Mouse (Mus musculus) forebrain, postnatal 0 days (tissue): ENCODE results near the gene Hoxa10. TPM values are rescaled to one million over a fixed set of nuclear protein-coding genes. Genes with fewer than 3 reads are reported as not detected.

Source experiments
- ATAC-seq: fragments of 200-750 bp; cut with Nextera tagmentation; 2 replicates; pipeline ENCODE4 v1.8.0; 2017; ENCODE audit warnings: mild to moderate bottlenecking, moderate library complexity
- DNase-seq: peaks from one replicate; pipeline ENCODE4 v3.0.0-alpha.2; 2015
- H3K27ac ChIP-seq: fragments of 300-500 bp; sonication (generic); 2 replicates; pipeline ENCODE4 v1.5.1; 2014; ENCODE audit warnings: low read depth, mild to moderate bottlenecking, antibody characterized with exemption, low read length, moderate library complexity, mixed read lengths
- H3K27me3 ChIP-seq: fragments of 300-500 bp; sonication (generic); 2 replicates; pipeline ENCODE4 v1.6.1; 2014; ENCODE audit warnings: mild to moderate bottlenecking, low read length, mixed read lengths; ENCODE audit not compliant: insufficient read depth
- H3K36me3 ChIP-seq: fragments of 300-500 bp; sonication (generic); 2 replicates; pipeline ENCODE4 v1.6.1; 2014; ENCODE audit warnings: mild to moderate bottlenecking, moderate library complexity; ENCODE audit not compliant: insufficient read depth
- H3K4me1 ChIP-seq: fragments of 300-500 bp; sonication (generic); 2 replicates; pipeline ENCODE4 v1.6.1; 2014; ENCODE audit warnings: antibody characterized with exemption; ENCODE audit not compliant: insufficient read depth
- H3K4me2 ChIP-seq: fragments of 300-500 bp; sonication (generic); 2 replicates; pipeline ENCODE4 v1.6.1; 2014; ENCODE audit warnings: low read depth, mild to moderate bottlenecking, moderate library complexity
- H3K4me3 ChIP-seq: fragments of 300-500 bp; sonication (generic); 2 replicates; pipeline ENCODE4 v1.5.1; 2014; ENCODE audit warnings: low read depth, low read length, mixed read lengths
- H3K9ac ChIP-seq: fragments of 300-500 bp; sonication (generic); 2 replicates; pipeline ENCODE4 v1.6.1; 2014; ENCODE audit warnings: mild to moderate bottlenecking
- H3K9me3 ChIP-seq: fragments of 300-500 bp; sonication (generic); 2 replicates; pipeline ENCODE4 v1.6.1; 2016; ENCODE audit warnings: low read length
- CTCF ChIP-seq: sonication (generic); IDR thresholded peaks from 2 replicates; pipeline ENCODE4 v1.5.1; 2016; ENCODE audit warnings: antibody characterized with exemption, control low read depth, low read depth
- WGBS: fragments of 180-500 bp; shearing (Covaris S2); extraction: QIAGEN DNeasy Blood & Tissue Kit; methylation state at CpG from one replicate; pipeline ENCODE4 v1.1.7; 2014; 5-methylcytosine and 5-hydroxymethylcytosine counted together
- polyA plus RNA-seq: library from polyadenylated mRNA; unstranded; fragments of >200 nt; fragmentation: Nextera tagmentation; extraction: Ambion mirVana; gene quantifications from 2 replicates; pipeline ENCODE4 v1.2.1, GENCODE M21; 2015
- total RNA-seq: library from RNA; depleted of rRNA; stranded (reverse); fragments of >200 nt; gene quantifications from 2 replicates; pipeline ENCODE4 v1.2.3, GENCODE M21; 2014

The Hoxa10 gene
- total and polyA plus RNA-seq, 2 experiments from 2014 or later = not detected

DNA sequence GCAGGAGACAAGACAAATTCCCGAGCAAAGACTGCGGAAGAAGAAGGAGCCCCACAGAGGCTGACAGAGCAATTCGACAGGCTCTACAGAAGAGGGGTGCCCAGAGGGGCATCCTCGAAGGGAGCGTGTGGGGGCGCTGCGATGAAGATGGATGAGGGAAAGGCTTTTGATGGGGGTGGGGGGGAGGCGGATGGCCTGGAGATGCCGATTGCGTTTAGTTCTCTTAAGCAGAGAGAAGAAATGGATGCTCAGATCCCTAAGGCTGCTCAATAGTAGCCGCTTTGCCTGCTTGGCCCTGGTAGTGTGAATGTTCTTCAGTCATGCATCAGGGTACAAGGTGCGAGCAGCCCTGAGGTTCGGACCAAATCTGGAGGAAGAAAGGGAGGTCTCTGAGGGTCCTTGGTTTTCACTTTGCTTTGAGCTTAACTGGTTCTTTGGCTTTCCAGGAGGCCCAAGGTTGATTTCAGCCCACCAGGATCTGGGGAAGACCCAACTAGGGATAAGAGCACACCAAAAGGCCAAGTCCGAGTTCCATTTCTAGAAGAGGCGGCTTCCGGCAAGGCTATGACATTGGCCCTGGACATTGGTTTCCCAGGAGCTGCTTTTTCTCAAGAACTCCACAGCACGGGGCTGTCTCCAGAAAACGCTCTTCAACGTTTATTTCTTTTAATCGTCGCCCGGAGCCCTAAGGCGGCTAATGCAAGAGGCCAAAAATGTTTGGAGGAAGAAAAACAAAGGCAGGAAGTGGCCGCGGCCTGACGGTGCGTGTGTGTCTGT lies 8.2 kb upstream of the Hoxa10 start:
- no peak for DNase-seq
- TF ChIP-seq CTCF = no peak
- H3K9me3 ChIP-seq = no peaks in the 10 kb centered on the region
- H3K4me3 ChIP-seq = no peak overlapping the region
- no peaks in the 10 kb centered on the region for H3K4me1 ChIP-seq
- peaks cover 95% of the 10 kb centered on the region for H3K27me3 ChIP-seq
- WGBS = 3% methylated on average over 27 of the region's 27 CpGs
- no peak overlapping the region for H3K27ac ChIP-seq
- H3K4me2 ChIP-seq = no peak overlapping the region
- no peaks in the 10 kb centered on the region for H3K36me3 ChIP-seq
- no peak for ATAC-seq
- no peak overlapping the region for H3K9ac ChIP-seq

DNA sequence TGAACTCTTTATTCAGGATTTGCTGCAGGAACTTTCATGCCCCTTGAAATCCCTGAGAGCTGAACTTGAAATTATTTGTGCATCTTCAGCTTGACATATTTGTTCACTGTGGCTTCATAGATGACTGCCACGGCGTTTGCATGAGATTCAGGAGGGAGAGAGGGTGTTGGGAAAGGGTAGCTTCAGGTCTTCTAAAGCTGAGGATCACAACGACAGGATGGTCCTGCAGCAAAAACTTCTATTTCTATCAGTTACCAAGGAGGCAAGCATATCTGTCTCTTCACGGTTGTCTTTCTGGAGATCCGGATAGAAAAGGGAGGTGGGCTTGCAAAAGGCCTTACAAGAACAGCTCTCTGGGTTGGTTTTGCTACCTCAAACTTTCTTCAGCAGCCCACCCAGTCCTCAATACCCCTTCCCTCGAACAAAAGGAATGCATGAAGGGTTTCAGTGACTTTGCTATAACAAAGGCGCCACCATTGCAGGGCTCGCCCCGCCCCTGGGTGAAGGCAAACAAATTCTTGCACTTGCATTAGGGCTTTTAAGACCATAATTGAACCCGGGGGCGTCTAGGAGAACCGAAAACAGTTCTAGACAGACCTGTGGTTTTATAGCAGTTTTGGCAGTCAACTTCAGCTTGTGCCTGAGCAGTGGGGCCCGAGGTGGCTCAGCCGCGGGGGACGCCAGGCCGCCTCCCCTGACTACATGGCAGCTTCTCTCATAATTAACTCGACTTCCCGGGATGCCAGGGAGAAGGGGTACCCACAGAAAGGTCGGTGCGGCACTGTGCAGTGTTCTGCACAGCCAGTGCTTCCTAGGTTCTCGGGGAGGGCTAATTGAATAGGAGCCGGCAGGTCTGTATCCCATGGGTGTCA lies 7.3 kb upstream of the Hoxa10 start:
- H3K36me3 ChIP-seq = no peaks in the 10 kb centered on the region
- DNase-seq (no peak), ATAC-seq (no peak)
- H3K9ac ChIP-seq = no peak overlapping the region
- H3K4me2 ChIP-seq = no peak overlapping the region
- peaks cover 95% of the 10 kb centered on the region for H3K27me3 ChIP-seq
- WGBS = 3% methylated on average over 23 of the region's 23 CpGs
- no peak overlapping the region for H3K27ac ChIP-seq
- no peak for TF ChIP-seq CTCF
- no peaks in the 10 kb centered on the region for H3K4me1 ChIP-seq
- H3K4me3 ChIP-seq = no peak overlapping the region
- no peaks in the 10 kb centered on the region for H3K9me3 ChIP-seq

DNA sequence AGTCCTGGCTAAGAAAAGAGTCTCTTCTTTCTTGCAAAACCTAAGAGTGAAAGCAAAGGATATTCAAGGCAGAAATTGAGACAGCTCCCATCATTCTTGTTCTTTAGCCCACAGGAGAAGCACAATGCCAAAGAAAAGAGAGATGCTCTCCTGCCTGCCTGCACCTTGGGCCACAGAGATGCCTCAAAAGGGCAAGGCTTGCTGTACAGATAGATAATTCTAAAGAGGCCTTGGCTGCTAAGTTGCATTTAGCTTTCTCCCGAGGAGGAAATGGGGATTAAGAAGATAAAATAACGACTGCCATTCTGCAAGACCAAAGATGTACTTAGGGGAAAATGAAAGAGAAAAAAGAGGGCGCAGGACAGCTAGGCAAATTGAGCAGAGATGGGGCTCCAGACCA lies 6.3 kb upstream of the Hoxa10 start:
- Histone ChIP-seq H3K9me3 (no peaks in the 10 kb centered on the region), H3K4me2 (no peak overlapping the region)
- 3% methylated on average over 3 of the region's 3 CpGs for WGBS

DNA sequence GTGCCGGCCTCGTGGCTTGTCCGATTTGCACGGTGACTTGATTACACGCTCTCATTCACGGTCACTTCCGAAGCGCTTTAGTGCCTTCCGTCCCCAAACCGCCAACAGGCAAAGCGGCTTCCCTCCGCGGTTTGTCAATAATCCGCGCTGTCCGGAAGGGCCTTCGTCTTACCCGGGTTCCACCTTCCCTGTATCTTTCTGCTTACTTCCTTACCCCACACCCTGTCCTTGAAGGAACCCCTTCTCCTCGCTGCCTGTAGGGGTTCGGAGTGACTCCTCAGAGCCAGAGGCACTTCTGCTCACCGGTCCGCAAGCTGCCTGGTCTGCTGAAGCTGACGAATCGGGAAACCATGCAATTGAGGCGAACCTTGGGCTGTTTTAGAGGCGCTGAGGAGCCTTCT lies 5.7 kb upstream of the Hoxa10 start:
- no peak overlapping the region for H3K9ac ChIP-seq
- no peak overlapping the region for H3K4me3 ChIP-seq
- DNase-seq = no peak
- no peak for TF ChIP-seq CTCF
- no peaks in the 10 kb centered on the region for H3K36me3 ChIP-seq
- peaks cover 97% of the 10 kb centered on the region for H3K27me3 ChIP-seq
- H3K27ac ChIP-seq = no peak overlapping the region
- no peak for ATAC-seq
- H3K4me2 ChIP-seq = no peak overlapping the region
- WGBS = 2% methylated on average over 26 of the region's 26 CpGs
- H3K4me1 ChIP-seq = no peaks in the 10 kb centered on the region
- H3K9me3 ChIP-seq = no peaks in the 10 kb centered on the region

More for the DNA sequence above, 6.3 kb upstream of the Hoxa10 start:
- H3K4me1 ChIP-seq = no peaks in the 10 kb centered on the region
- no peak for DNase-seq
- no peak for ATAC-seq
- H3K4me3 ChIP-seq = no peak overlapping the region
- peaks cover 97% of the 10 kb centered on the region for H3K27me3 ChIP-seq
- no peak overlapping the region for H3K9ac ChIP-seq
- no peak for TF ChIP-seq CTCF
- H3K27ac ChIP-seq = no peak overlapping the region
- H3K36me3 ChIP-seq = no peaks in the 10 kb centered on the region

DNA sequence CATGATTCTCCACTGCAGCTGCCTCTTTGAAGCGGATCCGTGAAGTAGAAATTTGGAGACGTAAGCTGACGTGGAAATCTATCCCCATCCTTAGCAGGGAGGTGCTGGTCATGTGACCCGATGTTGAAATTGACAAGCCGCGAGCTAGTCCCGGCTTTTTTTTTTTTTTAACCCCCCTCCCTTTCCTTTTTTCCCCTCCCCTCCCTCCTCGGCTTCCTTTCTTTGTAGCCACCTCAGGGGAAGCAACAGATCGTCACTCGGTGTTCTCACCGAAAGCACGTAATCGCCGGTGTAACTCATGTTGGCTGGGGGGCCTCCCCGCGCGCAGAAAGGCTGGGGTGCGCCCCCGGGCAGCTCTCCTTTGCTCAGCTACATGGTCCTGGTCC lies 5.1 kb upstream of the Hoxa10 start, which contains the start of gene Hoxa11:
Gene Hoxa11, minus strand, starts transcription at position 54 of the 386 bp plus-strand sequence.
- Histone ChIP-seq H3K36me3 (no peaks in the 10 kb centered on the region), H3K4me1 (no peaks in the 10 kb centered on the region), H3K4me2 (no peak within 1 kb of the TSS), H3K27me3 (peaks cover 97% of the 10 kb centered on the region), H3K9ac (no peak within 1 kb of the TSS), H3K9me3 (no peaks in the 10 kb centered on the region), H3K27ac (no peak within 1 kb of the TSS), H3K4me3 (no peak within 1 kb of the TSS)
- DNase-seq (no peak), ATAC-seq (no peak)
- no peak for TF ChIP-seq CTCF
- 1% methylated on average over 20 of the region's 20 CpGs for WGBS

DNA sequence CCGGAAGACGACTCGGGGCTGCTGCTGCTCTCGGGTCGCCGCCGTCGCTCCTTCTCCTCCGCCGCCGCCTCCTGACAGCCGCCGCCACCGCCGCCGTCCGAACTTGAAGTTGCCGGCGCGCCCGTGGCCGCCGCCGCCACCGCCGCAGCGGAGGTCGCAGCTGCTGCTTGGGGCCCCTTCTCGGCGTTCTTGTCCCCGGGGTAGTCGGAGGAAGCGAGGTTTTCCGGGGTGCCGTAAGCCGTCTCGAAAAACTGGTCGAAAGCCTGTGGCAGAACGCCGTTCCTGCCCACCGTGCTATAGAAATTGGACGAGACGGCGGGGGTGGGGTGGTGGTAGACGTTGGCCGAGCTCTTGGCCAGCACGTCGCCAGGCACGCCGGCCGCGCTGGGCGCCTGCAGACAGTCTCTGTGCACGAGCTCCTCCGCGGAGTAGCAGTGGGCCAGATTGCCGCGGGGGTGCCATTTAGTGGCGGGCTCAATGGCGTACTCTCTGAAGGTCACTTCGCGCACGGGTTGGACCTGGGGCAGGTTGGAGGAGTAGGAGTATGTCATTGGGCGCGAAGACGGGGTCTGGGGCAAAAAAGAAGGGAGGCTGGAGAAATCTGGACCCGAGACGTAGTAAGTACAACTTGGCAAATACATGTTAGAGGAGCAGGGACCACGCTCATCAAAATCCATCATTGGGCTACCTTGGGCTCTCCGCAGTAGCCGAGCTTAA lies 4.5 kb upstream of the Hoxa10 start:
- 2% methylated on average over 71 of the region's 71 CpGs for WGBS

More for the DNA sequence above, 4.5 kb upstream of the Hoxa10 start:
- no peak for ATAC-seq
- DNase-seq = no peak
- Histone ChIP-seq H3K27ac (no peak overlapping the region), H3K27me3 (peaks cover 97% of the 10 kb centered on the region), H3K4me1 (no peaks in the 10 kb centered on the region), H3K9ac (no peak overlapping the region), H3K4me3 (no peak overlapping the region), H3K4me2 (no peak overlapping the region), H3K9me3 (no peaks in the 10 kb centered on the region), H3K36me3 (no peaks in the 10 kb centered on the region)
- TF ChIP-seq CTCF = no peak
